Mouse (Mus musculus): Measurements from ENCODE around the gene Ubl5.

GRCm38 (mm10) chr9:20606269-20606668 lies 36.4 kb upstream of the Ubl5 start:
- TF ChIP-seq POLR2A (IDR thresholded peaks at IDR 0.05; ENCODE audit: insufficient read depth, low read length) (no peak), CTCF (IDR thresholded peaks at IDR 0.05; ENCODE audit: low read depth, low read length) (no peak)

Measured in ES-Bruce4 (cell line).